Mouse (Mus musculus) stomach, postnatal 0 days (tissue): ENCODE measurements around the gene Tyrobp.

ENCODE experiments used
- CTCF ChIP-seq: IDR thresholded peaks from 2 replicates; pipeline ENCODE4 v1.5.1; 2016; ENCODE audit warnings: antibody characterized with exemption, low read depth, mild to moderate bottlenecking, moderate library complexity
- EP300 ChIP-seq: optimal IDR thresholded peaks from 2 replicates; pipeline ENCODE3; 2016; ENCODE audit warnings: antibody characterized with exemption

- no peak for TF ChIP-seq CTCF
- TF ChIP-seq EP300: no peak
These were observed 6.3 kb downstream of the Tyrobp start, which contains the start of gene Hcst for GRCm38 (mm10) chr7:30419561-30420499.
